ENCODE assay signal across 9 mouse cellular contexts in genomic region chr3:94996946-94997345, GRCm38 (mm10). TPM values are rescaled to one million over a fixed set of nuclear protein-coding genes. Genes with fewer than 3 reads are reported as not detected.
DNase-seq lines count a peak whose midpoint lies in the region; ATAC-seq and TF ChIP-seq lines count a peak whose summit lies in the region.
"Had no signal": no experiment of that assay in that cellular context is flagged by ENCODE, and none has a peak within 500 bp of the region (broad histone marks: within the 10 kb centered on the region; RNA-seq: fewer than 3 reads in every experiment).

No protein-coding gene starts in this region.

- peak; percentile 93 for TF ChIP-seq CTCF in hindbrain, postnatal 0 days (IDR thresholded peaks at IDR 0.05; ENCODE audit: low read depth)

- no peaks in the 10 kb centered on the region for H3K4me1 ChIP-seq in midbrain, embryonic 10.5 days
- no peaks in the 10 kb centered on the region for H3K4me1 ChIP-seq in midbrain, embryonic 16.5 days (ENCODE audit: control insufficient read depth, insufficient read depth, low read length)
- no peaks in the 10 kb centered on the region for H3K4me1 ChIP-seq in embryonic facial prominence, embryonic 11.5 days (ENCODE audit: control insufficient read depth, insufficient read depth, low read length)
- no peaks in the 10 kb centered on the region for H3K4me1 ChIP-seq in hindbrain, postnatal 0 days (ENCODE audit: insufficient read depth, low read length)

- no peaks in the 10 kb centered on the region for H3K27me3 ChIP-seq in midbrain, embryonic 10.5 days (ENCODE audit: low read depth, poor library complexity, severe bottlenecking)
- no peaks in the 10 kb centered on the region for H3K27me3 ChIP-seq in midbrain, embryonic 16.5 days (ENCODE audit: control insufficient read depth, insufficient read depth, low read depth, low read length)
- no peaks in the 10 kb centered on the region for H3K27me3 ChIP-seq in embryonic facial prominence, embryonic 11.5 days (ENCODE audit: control insufficient read depth, insufficient read depth, low read length)
- no peaks in the 10 kb centered on the region for H3K27me3 ChIP-seq in hindbrain, postnatal 0 days (ENCODE audit: insufficient read depth, low read length)

- intact Hi-C loops in left cerebral cortex, postnatal 14 days (cut with DNase I) = loop anchor here (1.0 to 5.0 kb wide), 2 partner anchors 49 to 115 kb away; no protein-coding TSS in a partner anchor

- H3K36me3 ChIP-seq in midbrain, embryonic 10.5 days = peaks cover 99% of the 10 kb centered on the region
- H3K36me3 ChIP-seq in midbrain, embryonic 16.5 days (ENCODE audit: control insufficient read depth, insufficient read depth, low read length) = peaks cover 23% of the 10 kb centered on the region
- no peaks in the 10 kb centered on the region; the same call in none of the 2 replicates for H3K36me3 ChIP-seq in embryonic facial prominence, embryonic 11.5 days (replicated peaks; ENCODE audit: control insufficient read depth, insufficient read depth, low read depth, low read length)
- H3K36me3 ChIP-seq in hindbrain, postnatal 0 days (ENCODE audit: insufficient read depth, low read length) = peaks cover 60% of the 10 kb centered on the region

- no peak overlapping the region for H3K9ac ChIP-seq in midbrain, embryonic 16.5 days (ENCODE audit: low read depth, low read length)
- H3K9ac ChIP-seq in embryonic facial prominence, embryonic 11.5 days (replicated peaks; ENCODE audit: low read length) = no peak overlapping the region
- no peak overlapping the region for H3K9ac ChIP-seq in hindbrain, postnatal 0 days (replicated peaks; ENCODE audit: low read length)

- 38% methylated on average over 2 of the region's 2 CpGs for WGBS in midbrain, embryonic 10.5 days
- 32% methylated on average over 2 of the region's 2 CpGs for WGBS in midbrain, embryonic 16.5 days
- WGBS in embryonic facial prominence, embryonic 11.5 days = 26% methylated on average over 2 of the region's 2 CpGs
- 19% methylated on average over 2 of the region's 2 CpGs for WGBS in hindbrain, postnatal 0 days

- no peaks in the 10 kb centered on the region for H3K9me3 ChIP-seq in midbrain, embryonic 10.5 days (replicated peaks)
- H3K9me3 ChIP-seq in midbrain, embryonic 16.5 days (replicated peaks; ENCODE audit: control insufficient read depth, low read length, poor library complexity, severe bottlenecking) = no peaks in the 10 kb centered on the region
- no peaks in the 10 kb centered on the region for H3K9me3 ChIP-seq in embryonic facial prominence, embryonic 11.5 days (replicated peaks; ENCODE audit: control insufficient read depth, low read length)
- H3K9me3 ChIP-seq in hindbrain, postnatal 0 days (ENCODE audit: low read length) = no peaks in the 10 kb centered on the region

- no peak overlapping the region for H3K27ac ChIP-seq in midbrain, embryonic 10.5 days (replicated peaks)
- no peak overlapping the region; the same call in 1 of the 2 replicates for H3K27ac ChIP-seq in midbrain, embryonic 16.5 days (ENCODE audit: low read length)
- H3K27ac ChIP-seq in embryonic facial prominence, embryonic 11.5 days (replicated peaks; ENCODE audit: low read depth, low read length) = no peak overlapping the region
- no peak overlapping the region for H3K27ac ChIP-seq in hindbrain, postnatal 0 days

- peak; percentile 70 for DNase-seq in midbrain, embryonic 10.5 days (ENCODE audit: low spot score)
- peak; percentile 80 to 85 for DNase-seq in adrenal gland, postnatal 36 days
- peak; percentile 87 for DNase-seq in embryonic facial prominence, embryonic 11.5 days (ENCODE audit: low spot score)
- DNase-seq in hindbrain, postnatal 0 days (ENCODE audit: low spot score) = peak; percentile 88
- peak; percentile 81 to 89 for DNase-seq in left cerebral cortex, postnatal 14 days (ENCODE audit: low spot score in 2 of 2)
- DNase-seq in natural killer cell, adult 2 months (ENCODE audit: low spot score in 2 of 2) = peak; percentile 81 to 86
- peak; percentile 86 for DNase-seq in thymus, postnatal 14 days

- no peak for ATAC-seq in midbrain, embryonic 16.5 days
- ATAC-seq in embryonic facial prominence, embryonic 11.5 days (replicated peaks; ENCODE audit: insufficient number of reproducible peaks, low FRiP score, low TSS enrichment, low read depth) = no peak
- ATAC-seq in hindbrain, postnatal 0 days = peak; percentile 43; the same call in 1 of the 2 replicates

- H3K4me3 ChIP-seq in midbrain, embryonic 10.5 days = no peak overlapping the region
- H3K4me3 ChIP-seq in midbrain, embryonic 16.5 days (ENCODE audit: low read depth, low read length) = no peak overlapping the region
- H3K4me3 ChIP-seq in embryonic facial prominence, embryonic 11.5 days (ENCODE audit: low read depth, low read length) = no peak overlapping the region
- no peak overlapping the region for H3K4me3 ChIP-seq in hindbrain, postnatal 0 days (ENCODE audit: low read length)
- H3K4me3 ChIP-seq: erythroblast, embryonic 14.5 days had no signal

- no peak overlapping the region for H3K4me2 ChIP-seq in midbrain, embryonic 16.5 days (ENCODE audit: low read length)
- H3K4me2 ChIP-seq in embryonic facial prominence, embryonic 11.5 days (ENCODE audit: low read depth, low read length) = no peak overlapping the region
- no peak overlapping the region for H3K4me2 ChIP-seq in hindbrain, postnatal 0 days (ENCODE audit: low read depth, low read length)

RNA-seq across cellular contexts. Expression of gene Zfp687, which starts 18.3 kb away (rescaled TPM):
- polyA plus RNA-seq in midbrain, embryonic 10.5 days (2016; fragmentation: Nextera tagmentation; extraction: Ambion mirVana) = 40.0 and 42.2 TPM in 2 replicates
- 17.6 and 18.7 TPM in 2 replicates for polyA plus RNA-seq in midbrain, embryonic 16.5 days (2015; fragmentation: Nextera tagmentation; extraction: Ambion mirVana)
- total RNA-seq in adrenal gland, postnatal 36 days (2021) = 10 to 100 TPM; 23.1 to 37.7 TPM
- 18.0 and 23.0 TPM in 2 replicates for polyA plus RNA-seq in embryonic facial prominence, embryonic 11.5 days (2014; fragmentation: Nextera tagmentation; extraction: Ambion mirVana)
- total RNA-seq in hindbrain, postnatal 0 days (2014; rRNA removed) = 34.1 and 35.4 TPM in 2 replicates
- polyA plus RNA-seq in hindbrain, postnatal 0 days (2015; fragmentation: Nextera tagmentation; extraction: Ambion mirVana) = 17.3 and 18.0 TPM in 2 replicates
- total RNA-seq in left cerebral cortex, postnatal 14 days (2021) = 10 to 100 TPM; 21.8 to 22.2 TPM

RNA-seq across cellular contexts. Expression of gene Pi4kb, which starts 22.4 kb away (rescaled TPM):
- polyA plus RNA-seq in midbrain, embryonic 10.5 days (2016; fragmentation: Nextera tagmentation; extraction: Ambion mirVana) = 21.4 and 24.9 TPM in 2 replicates
- 21.1 and 22.4 TPM in 2 replicates for polyA plus RNA-seq in midbrain, embryonic 16.5 days (2015; fragmentation: Nextera tagmentation; extraction: Ambion mirVana)
- 10 to 100 TPM; 61.8 to 62.9 TPM for total RNA-seq in adrenal gland, postnatal 36 days (2021)
- 25.1 and 30.1 TPM in 2 replicates for polyA plus RNA-seq in embryonic facial prominence, embryonic 11.5 days (2014; fragmentation: Nextera tagmentation; extraction: Ambion mirVana)
- 57.1 and 85.4 TPM in 2 replicates for total RNA-seq in hindbrain, postnatal 0 days (2014; rRNA removed)
- polyA plus RNA-seq in hindbrain, postnatal 0 days (2015; fragmentation: Nextera tagmentation; extraction: Ambion mirVana) = 19.2 and 22.7 TPM in 2 replicates
- total RNA-seq in left cerebral cortex, postnatal 14 days (2021) = 10 to 100 TPM; 49.8 to 52.0 TPM

RNA-seq across cellular contexts. Expression of gene Rfx5, which starts 43.1 kb away (rescaled TPM):
- 4.9 and 5.1 TPM in 2 replicates for polyA plus RNA-seq in midbrain, embryonic 10.5 days (2016; fragmentation: Nextera tagmentation; extraction: Ambion mirVana)
- polyA plus RNA-seq in midbrain, embryonic 16.5 days (2015; fragmentation: Nextera tagmentation; extraction: Ambion mirVana) = 6.2 and 7.5 TPM in 2 replicates
- total RNA-seq in adrenal gland, postnatal 36 days (2021) = 10 to 100 TPM; 24.0 to 24.6 TPM
- 10.8 and 12.5 TPM in 2 replicates for polyA plus RNA-seq in embryonic facial prominence, embryonic 11.5 days (2014; fragmentation: Nextera tagmentation; extraction: Ambion mirVana)
- total RNA-seq in hindbrain, postnatal 0 days (2014; rRNA removed) = 13.9 and 18.3 TPM in 2 replicates
- polyA plus RNA-seq in hindbrain, postnatal 0 days (2015; fragmentation: Nextera tagmentation; extraction: Ambion mirVana) = 5.4 and 5.8 TPM in 2 replicates
- total RNA-seq in left cerebral cortex, postnatal 14 days (2021) = 10 to 100 TPM; 18.5 to 23.1 TPM
- polyA plus RNA-seq: erythroblast, embryonic 14.5 days had no signal

RNA-seq across cellular contexts. Expression of gene Psmd4, which starts 45.5 kb away (rescaled TPM):
- 341 and 345 TPM in 2 replicates for polyA plus RNA-seq in midbrain, embryonic 10.5 days (2016; fragmentation: Nextera tagmentation; extraction: Ambion mirVana)
- 253 and 254 TPM in 2 replicates for polyA plus RNA-seq in midbrain, embryonic 16.5 days (2015; fragmentation: Nextera tagmentation; extraction: Ambion mirVana)
- 100 to 1,000 TPM; 284 to 331 TPM for total RNA-seq in adrenal gland, postnatal 36 days (2021)
- 311 and 325 TPM in 2 replicates for polyA plus RNA-seq in embryonic facial prominence, embryonic 11.5 days (2014; fragmentation: Nextera tagmentation; extraction: Ambion mirVana)
- total RNA-seq in hindbrain, postnatal 0 days (2014; rRNA removed) = 208 and 210 TPM in 2 replicates
- polyA plus RNA-seq in hindbrain, postnatal 0 days (2015; fragmentation: Nextera tagmentation; extraction: Ambion mirVana) = 267 and 272 TPM in 2 replicates
- total RNA-seq in left cerebral cortex, postnatal 14 days (2021) = 100 to 1,000 TPM; 149 to 157 TPM
